Mouse (Mus musculus) layer of hippocampus, postnatal 14 days (tissue): ENCODE results near the gene Mmp15. TPM values are rescaled to one million over a fixed set of nuclear protein-coding genes. Genes with fewer than 3 reads are reported as not detected.

Experiments used
- DNase-seq, 2 experiments: peaks; one replicate each; pipeline ENCODE4 v3.0.0; 2021 to 2022; ENCODE audit warnings: low spot score in 2 of 2, mixed read lengths in 1 of 2
- total RNA-seq, 2 experiments: library from RNA; stranded (reverse); gene quantifications; 2 replicates each; pipeline ENCODE4 v1.2.3; 2021

Mmp15 gene
- total RNA-seq, 2 experiments from 2014 or later: 29.8 to 33.8 TPM

GRCm38 (mm10) chr8:95422193-95422810, 70.2 kb downstream of the Mmp15 start:
- DNase-seq: no peak

Other genes starting within 250 kb of the Mmp15 start
- 10 to 100 TPM; 59.0 to 60.2 TPM for gene Kifc3, start 149.5 kb upstream of the Mmp15 start, total RNA-seq
- gene Cngb1, start 45.7 kb upstream of the Mmp15 start, total RNA-seq: 1 to 10 TPM in 1 of 2 experiments, under 1 TPM in 1; 0.93 to 1.3 TPM
- under 1 TPM in 1 of 2 experiments, not detected in 1; 0.74 TPM for gene Tepp, start 41.7 kb upstream of the Mmp15 start, total RNA-seq
- gene Zfp319, start 20.3 kb upstream of the Mmp15 start, total RNA-seq: 10 to 100 TPM; 15.3 to 16.6 TPM
- 10 to 100 TPM; 16.0 to 18.6 TPM for gene Usb1, start 20.0 kb upstream of the Mmp15 start, total RNA-seq
- 10 to 100 TPM; 58.5 to 62.5 TPM for gene Cfap20, start 82.6 kb downstream of the Mmp15 start, total RNA-seq
- 10 to 100 TPM; 77.4 to 79.8 TPM for gene Csnk2a2, start 137.8 kb downstream of the Mmp15 start, total RNA-seq
- 1 to 10 TPM; 1.1 to 2.1 TPM for gene Ccdc113, start 181.8 kb downstream of the Mmp15 start, total RNA-seq
- under 1 TPM in 1 of 2 experiments, not detected in 1; 0.33 TPM for gene Prss54, start 224.1 kb downstream of the Mmp15 start, total RNA-seq